Mouse (Mus musculus) Muller cell, postnatal 12 days (primary cell): ENCODE measurements around the gene Ptms.
A peak's percentile ranks its signal among the peaks of the same experiment; 100 is the strongest.
"Not testable (repeated sequence)": the region's sequence is repeated elsewhere in the genome, so short reads cannot be mapped to it uniquely, and the experiment has no call there.

Experiments used
- DNase-seq: peaks from one replicate; pipeline ENCODE4 v3.0.0-alpha.2; 2015; ENCODE audit errors: inconsistent ontology term

Ptms gene

GRCm38 (mm10) chr6:124904161-124904981 is 15.5 kb downstream of the Ptms start:
- DNase-seq: peak; percentile 63

- DNase-seq: peak; percentile 92
Observed at GRCm38 (mm10) chr6:124903580-124904151, 16.2 kb downstream of the Ptms start.

DNA sequence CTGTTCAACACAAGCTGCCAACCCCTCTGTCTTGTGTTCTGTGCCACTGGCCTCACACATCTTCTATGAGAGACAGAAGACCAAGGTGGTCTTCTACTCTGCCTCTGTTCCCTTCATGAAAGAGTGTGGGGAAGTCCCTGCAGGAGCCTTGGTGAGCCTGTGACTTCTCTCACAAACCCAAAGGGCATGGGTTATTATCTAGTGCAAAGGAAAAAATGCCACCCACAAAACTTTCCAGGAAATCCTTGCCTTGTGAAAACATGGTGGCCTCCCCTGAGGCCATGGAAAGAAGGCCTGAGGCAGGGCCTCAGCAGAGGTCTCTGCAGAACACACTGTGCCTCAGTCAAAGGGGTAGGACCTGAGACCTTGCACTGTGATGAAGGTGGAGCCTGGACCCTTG is 18.1 kb downstream of the Ptms start:
- DNase-seq: no peak

GRCm38 (mm10) chr6:124900801-124901480 is 19.0 kb downstream of the Ptms start:
- no peak for DNase-seq

DNA sequence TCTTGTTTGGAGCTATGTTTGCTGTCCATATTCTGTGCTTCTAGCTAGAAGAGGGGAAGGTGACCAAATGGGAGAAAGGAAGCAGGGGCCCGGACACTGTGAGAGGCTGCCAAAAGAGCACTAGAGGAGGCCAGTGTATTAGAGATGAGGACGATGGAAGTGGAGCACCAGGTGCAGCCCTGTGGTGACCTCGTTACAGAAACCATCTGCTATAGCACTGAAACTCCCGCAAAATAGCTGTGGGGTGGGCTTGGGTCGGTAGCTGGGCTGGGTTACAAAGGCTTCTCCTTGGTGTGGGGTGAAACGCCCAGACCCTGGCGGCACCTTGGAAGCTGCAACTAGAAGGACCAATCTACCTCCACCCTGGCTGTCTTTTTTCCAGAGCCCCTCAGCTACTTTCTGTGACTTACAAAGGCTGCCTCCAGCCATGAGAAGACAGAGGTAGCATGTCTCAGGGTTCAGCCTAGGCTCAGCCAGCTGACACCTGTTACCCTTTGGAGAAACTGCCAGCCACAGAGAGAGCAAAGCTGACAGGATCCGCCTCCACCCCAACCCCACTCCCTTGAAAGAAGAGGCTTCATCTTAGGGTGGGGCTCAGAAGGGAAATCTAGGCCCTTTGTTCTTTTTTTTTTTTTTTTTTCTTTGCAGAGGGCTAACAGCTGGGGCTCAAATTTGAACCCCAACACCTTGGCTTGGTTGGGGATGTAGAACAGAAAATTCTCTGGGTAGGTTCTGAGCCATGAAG is 19.7 kb downstream of the Ptms start:
- DNase-seq: no peak

- DNase-seq: no peak
Observed at GRCm38 (mm10) chr6:124898359-124898758, 21.5 kb downstream of the Ptms start.

DNA sequence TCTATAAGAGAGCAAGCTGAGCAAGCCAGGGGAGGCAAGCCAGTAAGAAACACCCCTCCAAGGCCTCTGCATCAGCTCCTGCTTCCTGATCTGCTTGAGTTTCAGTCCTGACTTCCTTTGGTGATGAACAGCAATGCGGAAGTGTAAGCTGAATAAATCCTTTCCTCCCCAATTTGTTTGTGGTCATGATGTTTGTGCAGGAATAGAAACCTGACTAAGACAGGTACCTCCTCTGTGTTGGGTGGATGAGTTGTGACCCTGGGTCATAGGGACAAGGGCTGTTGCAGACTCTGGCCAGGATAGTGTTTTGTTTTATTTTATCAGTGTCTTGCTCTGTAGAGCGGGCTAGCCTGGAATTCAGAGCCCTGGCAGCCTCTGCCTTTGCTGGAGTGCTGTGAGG is 25.8 kb downstream of the Ptms start:
- DNase-seq: not testable (repeated sequence)

DNA sequence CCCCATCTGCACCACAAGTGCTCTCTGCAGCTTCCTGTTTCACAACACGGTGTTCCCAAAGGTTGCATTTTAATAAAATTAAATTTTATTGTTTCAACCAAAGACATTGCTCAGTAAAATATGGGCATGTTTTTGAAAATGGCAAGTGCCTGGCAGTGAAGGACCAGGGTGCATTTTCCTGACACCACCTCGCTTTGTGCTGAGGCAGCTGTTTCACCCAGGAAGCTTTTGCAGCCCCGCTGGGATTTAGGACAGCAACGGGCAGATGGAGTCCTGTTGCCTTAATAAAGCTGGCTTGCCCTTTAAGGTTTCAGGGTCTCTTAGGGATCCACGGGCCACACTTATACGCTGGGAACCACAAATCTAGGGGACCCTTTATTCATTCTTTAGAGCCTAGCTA is 28.9 kb downstream of the Ptms start:
- no peak for DNase-seq

GRCm38 (mm10) chr6:124888555-124889125 is 31.3 kb downstream of the Ptms start:
- no peak for DNase-seq

GRCm38 (mm10) chr6:124887986-124888385 is 31.9 kb downstream of the Ptms start, which contains the start of gene Cd4:
Gene Cd4 (minus strand): TSS chr6:124888221.
- no peak for DNase-seq

DNA sequence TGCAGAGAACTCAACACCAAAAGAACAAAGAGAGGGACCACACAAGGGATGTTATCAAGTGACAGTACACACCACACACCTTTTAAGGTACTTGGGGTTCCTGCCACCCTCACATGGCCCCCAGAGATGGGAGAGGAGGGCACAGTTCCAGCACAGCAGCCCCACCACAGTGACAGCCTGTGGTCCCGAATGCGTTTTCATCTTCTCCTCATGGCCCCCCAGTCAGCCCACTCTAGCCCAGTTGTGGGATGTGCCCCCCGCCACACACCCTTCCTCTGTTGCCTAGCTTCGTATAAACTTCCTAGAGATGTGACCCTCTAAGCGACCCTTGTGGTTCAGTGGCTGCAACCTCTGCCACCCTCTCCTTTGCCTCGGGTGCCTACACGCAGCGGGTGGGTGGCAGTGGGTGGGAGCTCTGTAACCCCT is 33.9 kb downstream of the Ptms start:
- DNase-seq: no peak

DNA sequence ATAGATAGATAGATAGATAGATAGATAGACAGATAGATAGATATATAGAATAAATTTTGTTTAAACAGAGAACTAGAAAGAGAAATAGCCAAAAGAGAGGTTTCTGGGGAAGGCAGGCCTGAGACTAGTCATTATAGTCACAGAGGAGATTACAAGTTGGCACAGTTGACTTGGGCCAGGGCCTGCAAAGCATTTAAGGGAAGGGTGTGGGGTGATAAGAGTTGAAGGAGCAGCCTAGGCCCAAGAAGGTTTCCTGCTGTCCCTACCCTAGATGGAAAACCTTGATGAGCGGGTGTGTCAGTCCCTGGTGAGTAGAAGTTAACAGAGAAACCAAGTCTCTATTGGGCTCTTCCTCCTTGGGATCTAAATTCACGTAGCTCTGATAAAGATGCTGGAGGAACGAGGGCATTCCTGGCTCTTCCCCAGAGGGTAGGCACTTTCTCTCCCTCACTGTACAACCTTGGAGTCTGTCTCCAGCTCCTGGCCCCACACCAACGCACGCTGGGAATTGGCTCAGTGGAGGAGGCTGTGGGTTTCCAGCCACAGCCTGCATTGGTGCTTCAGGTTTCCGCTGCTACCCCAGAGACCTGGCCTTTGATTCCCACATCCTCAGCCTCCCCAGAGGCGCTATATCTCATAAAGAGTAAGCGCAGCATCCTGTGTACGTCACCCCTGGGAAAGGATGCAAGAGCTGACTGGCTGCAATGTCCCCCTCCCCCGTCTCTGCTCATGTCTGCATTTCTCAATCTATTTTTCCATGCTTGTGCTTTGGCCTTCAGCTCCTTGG is 35.0 kb downstream of the Ptms start:
- peak; percentile 35 for DNase-seq

DNA sequence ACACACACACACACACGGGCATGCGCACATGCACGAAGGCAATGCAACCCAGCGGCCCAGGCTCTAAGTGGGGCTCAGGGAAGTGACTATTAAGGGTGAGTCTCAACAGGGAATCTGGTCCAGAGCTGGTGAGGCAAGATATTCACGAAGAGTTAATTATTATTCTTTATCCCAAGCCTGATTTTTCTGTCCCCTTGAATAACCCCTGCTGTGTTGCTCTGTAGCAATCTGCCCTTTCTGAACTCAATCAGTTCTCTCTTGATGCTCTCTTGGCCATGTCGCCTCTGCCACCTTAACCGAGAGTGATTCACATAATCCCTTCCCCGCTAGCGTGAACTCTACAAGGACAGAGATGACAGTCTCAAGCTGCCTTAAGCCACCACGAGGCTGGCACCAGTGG is 36.6 kb downstream of the Ptms start:
- DNase-seq: no peak

- DNase-seq: no peak
Observed at GRCm38 (mm10) chr6:124881821-124882220, 38.1 kb downstream of the Ptms start.

DNA sequence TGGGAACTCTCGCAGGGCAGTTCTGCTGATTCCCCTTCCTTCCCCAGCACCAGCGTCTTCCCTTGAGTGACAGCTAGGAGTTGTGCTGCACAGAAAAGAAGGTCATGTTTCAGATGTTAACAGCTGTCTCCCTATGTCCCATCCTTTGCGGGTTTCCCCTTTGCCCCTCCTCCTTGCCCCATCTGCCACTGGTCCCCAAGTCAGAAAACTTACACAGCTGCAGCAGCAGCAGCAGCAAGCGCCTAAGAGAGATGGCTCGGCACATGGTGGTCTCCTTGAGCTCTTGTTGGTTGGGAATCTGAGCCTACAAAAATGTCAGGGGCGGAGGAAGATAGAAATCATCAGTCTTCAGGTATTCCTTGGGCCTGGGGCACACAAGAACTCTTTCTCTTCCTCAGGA is 40.5 kb downstream of the Ptms start:
- DNase-seq: no peak

- DNase-seq: no peak
Observed at GRCm38 (mm10) chr6:124874348-124874747, 45.6 kb downstream of the Ptms start.

GRCm38 (mm10) chr6:124866560-124866959 is 53.3 kb downstream of the Ptms start:
- no peak for DNase-seq

- no peak for DNase-seq
Observed at GRCm38 (mm10) chr6:124865766-124866362, 54.0 kb downstream of the Ptms start.
